Mouse (Mus musculus) megakaryocyte, embryonic 14.5 days (primary cell): ENCODE measurements around the gene Gm21060.

ENCODE experiments used
- FLI1 ChIP-seq: IDR thresholded peaks from 2 replicates; pipeline ENCODE4 v1.6.1; 2012; ENCODE audit warnings: low read length, inconsistent platforms, mixed read lengths
- GATA1 ChIP-seq: IDR thresholded peaks from 3 replicates; pipeline ENCODE4 v1.6.1; 2012; ENCODE audit warnings: mixed read lengths, low read length, inconsistent platforms, borderline replicate concordance

DNA sequence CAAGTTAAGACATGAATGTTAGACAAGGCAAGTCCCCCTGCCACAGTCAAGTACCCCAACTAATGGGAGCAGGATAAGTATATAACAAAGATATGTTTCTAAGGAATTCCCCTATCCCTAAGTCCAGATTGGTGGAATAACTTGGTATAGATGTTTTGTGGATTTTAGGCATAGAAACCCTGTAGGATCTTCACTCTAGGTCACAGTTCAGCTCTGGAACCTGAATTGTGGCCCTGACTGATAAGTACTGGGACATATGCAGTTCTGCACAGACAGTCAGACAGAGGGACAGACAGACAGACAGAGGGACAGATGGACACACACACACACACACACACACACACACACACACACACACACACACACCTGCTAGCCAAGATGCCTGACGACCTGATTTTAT is 32.6 kb downstream of the Gm21060 start:
- TF ChIP-seq FLI1 (no peak), GATA1 (no peak)
